Mouse (Mus musculus) left cerebral cortex, postnatal 14 days (tissue): ENCODE data around the gene Scly. TPM values are rescaled to one million over a fixed set of nuclear protein-coding genes. Genes with fewer than 3 reads are reported as not detected.

Source experiments
- DNase-seq, 2 experiments: peaks; one replicate each; pipeline ENCODE4 v3.0.0; 2021 to 2022; ENCODE audit warnings: low spot score in 2 of 2, mixed read lengths in 1 of 2
- intact Hi-C: fragments of 180-260 bp; cut with DNase I; formaldehyde crosslinking; loops from one replicate; pipeline ENCODE4 v1.15.1; 2025
- total RNA-seq, 2 experiments: library from RNA; stranded (reverse); gene quantifications; 2 replicates each; pipeline ENCODE4 v1.2.3; 2021

Scly gene
- total RNA-seq, 2 experiments from 2014 or later, result 10.5 to 12.7 TPM

GRCm38 (mm10) chr1:91299026-91299706 is 1.0 kb downstream of the Scly start:
- no peak for DNase-seq
- intact Hi-C loops, result no loop called here

- no peak for DNase-seq
- intact Hi-C loops, result no loop called here
These were observed 1.7 kb downstream of the Scly start for GRCm38 (mm10) chr1:91299707-91300426.

GRCm38 (mm10) chr1:91301206-91301920 is 3.2 kb downstream of the Scly start:
- intact Hi-C loops, result no loop called here
- DNase-seq, result no peak

GRCm38 (mm10) chr1:91302021-91302420 is 3.9 kb downstream of the Scly start:
- intact Hi-C loops, result no loop called here
- no peak for DNase-seq

- intact Hi-C loops, result no loop called here
- DNase-seq, result no peak
These were observed 6.5 kb downstream of the Scly start for GRCm38 (mm10) chr1:91304621-91305020.

GRCm38 (mm10) chr1:91309366-91310085 is 11.4 kb downstream of the Scly start:
- no peak for DNase-seq
- intact Hi-C loops, result no loop called here

- no peak for DNase-seq
- intact Hi-C loops, result no loop called here
These were observed 14.1 kb downstream of the Scly start for GRCm38 (mm10) chr1:91312273-91312672.

GRCm38 (mm10) chr1:91313251-91313650 is 15.1 kb downstream of the Scly start:
- intact Hi-C loops, result no loop called here
- no peak for DNase-seq

- no peak for DNase-seq
- intact Hi-C loops, result no loop called here
These were observed 19.5 kb downstream of the Scly start for GRCm38 (mm10) chr1:91317656-91318055.

GRCm38 (mm10) chr1:91321760-91322438 is 23.8 kb downstream of the Scly start, which contains the start of gene Espnl:
Espnl (plus strand) TSS chr1:91322075.
- no peak for DNase-seq
- intact Hi-C loops, result no loop called here

- intact Hi-C loops, result no loop called here
- DNase-seq, result no peak
These were observed 26.5 kb downstream of the Scly start for GRCm38 (mm10) chr1:91324646-91325045.

GRCm38 (mm10) chr1:91325488-91326042 is 27.4 kb downstream of the Scly start:
- intact Hi-C loops, result no loop called here

GRCm38 (mm10) chr1:91332102-91332501 is 34.0 kb downstream of the Scly start:
- DNase-seq, result peak; percentile 18 to 32
- intact Hi-C loops, result no loop called here

More at GRCm38 (mm10) chr1:91325488-91326042, 27.4 kb downstream of the Scly start:
- DNase-seq, result no peak

- DNase-seq, result no peak
- intact Hi-C loops, result no loop called here
These were observed 35.4 kb downstream of the Scly start for GRCm38 (mm10) chr1:91333582-91333981.

- no peak for DNase-seq
- intact Hi-C loops, result no loop called here
These were observed 39.2 kb downstream of the Scly start for GRCm38 (mm10) chr1:91337355-91337754.

GRCm38 (mm10) chr1:91344001-91344400 is 45.9 kb downstream of the Scly start:
- intact Hi-C loops, result no loop called here
- peak in 1 of 2 experiments; percentile 33 for DNase-seq

- no peak for DNase-seq
- intact Hi-C loops, result no loop called here
These were observed 47.0 kb downstream of the Scly start for GRCm38 (mm10) chr1:91344921-91345685.

GRCm38 (mm10) chr1:91346892-91347291 is 48.8 kb downstream of the Scly start:
- intact Hi-C loops, result no loop called here
- DNase-seq, result peak; percentile 30 to 51
